Mouse (Mus musculus) heart, embryonic 11.5 days (tissue): Measurements from ENCODE around the gene Aars2. TPM values are rescaled to one million over a fixed set of nuclear protein-coding genes. Genes with fewer than 3 reads are reported as not detected.

Experiments
- ATAC-seq: fragments of 200-750 bp; cut with Nextera tagmentation; replicated peaks from 2 replicates; pipeline ENCODE4 v1.8.0; 2017; ENCODE audit warnings: moderate library complexity; ENCODE audit not compliant: insufficient number of reproducible peaks, low FRiP score, low TSS enrichment
- H3K27ac ChIP-seq: fragments of 300-500 bp; sonication (generic); 2 replicates; pipeline ENCODE4 v1.5.1; 2014; ENCODE audit warnings: mild to moderate bottlenecking, low read depth, low read length
- H3K27me3 ChIP-seq: fragments of 300-500 bp; sonication (generic); 2 replicates; pipeline ENCODE4 v1.6.1; 2014; ENCODE audit warnings: mild to moderate bottlenecking, low read length, mixed read lengths; ENCODE audit not compliant: control insufficient read depth, insufficient read depth
- H3K36me3 ChIP-seq: fragments of 300-500 bp; sonication (generic); 2 replicates; pipeline ENCODE4 v1.6.1; 2014; ENCODE audit warnings: mild to moderate bottlenecking, low read length, moderate library complexity, mixed read lengths; ENCODE audit not compliant: control insufficient read depth, insufficient read depth
- H3K4me1 ChIP-seq: fragments of 300-500 bp; sonication (generic); 2 replicates; pipeline ENCODE4 v1.6.1; 2014; ENCODE audit warnings: low read length; ENCODE audit not compliant: control insufficient read depth, insufficient read depth
- H3K4me2 ChIP-seq: fragments of 300-500 bp; sonication (generic); 2 replicates; pipeline ENCODE4 v1.6.1; 2014; ENCODE audit warnings: mild to moderate bottlenecking, moderate library complexity
- H3K4me3 ChIP-seq: fragments of 300-500 bp; sonication (generic); 2 replicates; pipeline ENCODE4 v1.5.1; 2014; ENCODE audit warnings: low read depth, low read length
- H3K9ac ChIP-seq: fragments of 300-500 bp; sonication (generic); 2 replicates; pipeline ENCODE4 v1.6.1; 2014; ENCODE audit warnings: mild to moderate bottlenecking, low read depth, low read length, moderate library complexity
- H3K9me3 ChIP-seq: fragments of 300-500 bp; sonication (generic); replicated peaks from 2 replicates; pipeline ENCODE4 v1.6.1; 2016; ENCODE audit warnings: low read length; ENCODE audit not compliant: control insufficient read depth
- WGBS: fragments of 180-500 bp; shearing (Covaris S2); extraction: QIAGEN DNeasy Blood & Tissue Kit; methylation state at CpG from one replicate; pipeline ENCODE4 v1.1.7; 2014; ENCODE audit not compliant: insufficient replicate concordance; 5-methylcytosine and 5-hydroxymethylcytosine counted together
- polyA plus RNA-seq: library from polyadenylated mRNA; unstranded; fragments of >200 nt; fragmentation: Nextera tagmentation; extraction: Ambion mirVana; gene quantifications from 2 replicates; pipeline ENCODE4 v1.2.1, GENCODE M21; 2014

The Aars2 gene
- polyA plus RNA-seq, 1 experiment from 2014 or later, result 12.1 TPM

DNA sequence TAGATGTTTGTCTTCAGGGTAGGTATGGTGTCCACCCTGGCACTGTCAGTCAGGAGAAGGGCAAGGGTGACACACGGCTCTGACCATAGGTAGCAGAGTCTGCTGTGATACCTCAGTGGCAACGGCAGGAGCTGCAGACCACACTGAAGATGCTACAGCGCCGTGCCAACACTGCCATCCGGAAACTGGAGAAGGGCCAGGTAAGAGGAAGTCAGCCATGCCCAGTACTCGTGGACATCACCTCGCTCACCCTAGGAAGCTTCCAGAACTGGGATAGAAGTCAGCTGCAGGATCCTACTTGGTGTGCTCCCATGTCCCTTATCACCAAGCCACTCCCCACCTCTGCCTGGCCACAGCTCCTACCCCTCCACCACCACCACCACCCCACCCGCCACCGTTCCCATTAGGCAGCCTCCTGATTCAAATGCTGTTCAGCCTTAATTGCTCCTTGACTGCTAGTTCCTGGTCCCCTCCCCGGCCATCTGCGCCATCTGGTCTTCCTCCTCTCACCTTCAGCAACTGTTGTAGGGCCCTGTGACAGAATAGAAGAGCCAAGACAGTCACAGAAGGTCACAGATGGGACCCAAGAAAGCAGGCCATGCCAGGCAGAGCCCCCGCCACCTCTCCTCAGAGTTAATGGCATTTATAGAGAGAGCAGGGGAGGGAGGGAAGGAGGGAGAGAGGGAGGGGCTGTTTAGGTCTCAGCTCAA, 12.3 kb downstream of the Aars2 start:
- ATAC-seq, result no peak
- 76% methylated on average over 12 of the region's 12 CpGs for WGBS

GRCm38 (mm10) chr17:45520136-45520535, 13.5 kb downstream of the Aars2 start:
- ATAC-seq, result no peak
- no peak overlapping the region for H3K9ac ChIP-seq
- H3K27ac ChIP-seq, result no peak overlapping the region
- no peaks in the 10 kb centered on the region for H3K9me3 ChIP-seq
- no peak overlapping the region for H3K4me3 ChIP-seq
- 74% methylated on average over 11 of the region's 11 CpGs for WGBS
- H3K4me2 ChIP-seq, result no peak overlapping the region
- peaks cover 22% of the 10 kb centered on the region for H3K4me1 ChIP-seq
- H3K27me3 ChIP-seq, result peaks cover 9% of the 10 kb centered on the region; the same call in 1 of the 2 replicates
- 0 out of 2 replicates have a peak, but pooled peaks cover 2% of the 10 kb centered on the region for H3K36me3 ChIP-seq

More for the DNA sequence above, 12.3 kb downstream of the Aars2 start:
- no peak overlapping the region for H3K9ac ChIP-seq
- H3K27me3 ChIP-seq, result no peaks in the 10 kb centered on the region
- 0 out of 2 replicates have a peak, but pooled peaks cover 2% of the 10 kb centered on the region for H3K36me3 ChIP-seq
- H3K4me2 ChIP-seq, result no peak overlapping the region
- H3K4me3 ChIP-seq, result no peak overlapping the region
- no peaks in the 10 kb centered on the region for H3K9me3 ChIP-seq
- no peak overlapping the region for H3K27ac ChIP-seq
- peaks cover 22% of the 10 kb centered on the region for H3K4me1 ChIP-seq

DNA sequence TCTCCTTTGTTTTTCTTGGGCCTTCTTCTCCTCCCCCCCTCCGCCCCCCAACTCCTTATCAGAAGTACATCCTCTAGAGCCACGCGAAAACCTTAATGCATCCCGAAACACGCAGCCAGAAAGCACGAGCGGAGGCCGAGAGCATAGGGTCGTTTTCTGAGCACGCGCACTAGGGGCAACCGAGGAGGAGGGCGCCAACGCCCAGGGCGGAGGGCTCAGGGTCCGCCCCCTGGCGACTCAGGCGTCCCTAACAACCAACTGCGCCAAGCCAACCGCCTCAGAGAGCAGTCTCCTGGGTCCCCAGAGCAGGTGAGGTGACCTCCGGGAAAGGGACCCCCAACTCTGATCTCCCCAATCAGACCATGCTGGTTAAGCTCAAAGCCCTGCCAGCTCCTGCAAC, 16.6 kb downstream of the Aars2 start, which contains the start of gene Tcte1:
Tcte1 (plus strand) TSS at position 172 of the 400 bp plus-strand sequence.
- 0 out of 2 replicates have a peak, but pooled peaks have one; percentile 29 for ATAC-seq
- H3K4me3 ChIP-seq, result peak within 1 kb of the TSS; percentile 47

GRCm38 (mm10) chr17:45524961-45525360, 18.3 kb downstream of the Aars2 start:
- Histone ChIP-seq H3K4me3 (no peak overlapping the region), H3K27ac (no peak overlapping the region), H3K27me3 (peaks cover 22% of the 10 kb centered on the region), H3K9me3 (no peaks in the 10 kb centered on the region), H3K9ac (no peak overlapping the region), H3K4me1 (peaks cover 20% of the 10 kb centered on the region), H3K36me3 (no peaks in the 10 kb centered on the region), H3K4me2 (no peak overlapping the region)
- 76% methylated on average over 4 of the region's 4 CpGs for WGBS
- no peak for ATAC-seq

More for the DNA sequence above, 16.6 kb downstream of the Aars2 start, which contains the start of gene Tcte1:
- Histone ChIP-seq H3K4me1 (peaks cover 20% of the 10 kb centered on the region), H3K27me3 (peaks cover 14% of the 10 kb centered on the region), H3K27ac (no peak within 1 kb of the TSS), H3K36me3 (no peaks in the 10 kb centered on the region), H3K9ac (peak within 1 kb of the TSS; percentile 65), H3K4me2 (peak within 1 kb of the TSS; percentile 85), H3K9me3 (no peaks in the 10 kb centered on the region)
- WGBS, result under 1% methylated on average over 21 of the region's 21 CpGs

DNA sequence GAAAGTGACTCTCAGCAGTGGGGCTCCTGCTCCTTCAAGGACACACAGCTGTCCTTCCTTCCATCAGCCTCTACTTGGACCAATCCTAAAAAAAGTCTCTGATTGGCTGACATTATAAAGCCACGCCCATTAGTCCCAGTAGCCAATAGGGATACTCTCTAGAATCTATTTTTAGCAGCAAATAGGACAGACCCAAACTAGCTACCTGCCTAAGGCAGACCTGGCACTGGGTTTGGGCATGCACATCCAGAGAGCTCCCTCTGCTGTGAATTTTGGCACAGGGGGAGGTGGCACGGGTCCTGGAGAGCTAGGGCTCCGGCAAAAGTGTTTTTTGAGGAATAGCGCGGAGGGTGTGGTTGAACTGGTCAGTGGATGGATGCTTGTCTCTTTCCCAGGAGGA, 19.9 kb downstream of the Aars2 start:
- no peaks in the 10 kb centered on the region for H3K36me3 ChIP-seq
- H3K4me3 ChIP-seq, result no peak overlapping the region
- H3K4me2 ChIP-seq, result no peak overlapping the region; the same call in 1 of the 2 replicates
- H3K27me3 ChIP-seq, result peaks cover 34% of the 10 kb centered on the region
- peak; percentile 44; the same call in 1 of the 2 replicates for ATAC-seq
- 20% methylated on average over 5 of the region's 5 CpGs for WGBS
- H3K27ac ChIP-seq, result no peak overlapping the region
- no peak overlapping the region for H3K9ac ChIP-seq
- peaks cover 10% of the 10 kb centered on the region for H3K4me1 ChIP-seq
- no peaks in the 10 kb centered on the region for H3K9me3 ChIP-seq

- Histone ChIP-seq H3K4me2 (no peak overlapping the region), H3K27me3 (peaks cover 54% of the 10 kb centered on the region), H3K4me3 (no peak overlapping the region), H3K27ac (no peak overlapping the region), H3K9me3 (no peaks in the 10 kb centered on the region), H3K9ac (no peak overlapping the region), H3K36me3 (no peaks in the 10 kb centered on the region), H3K4me1 (no peaks in the 10 kb centered on the region; the same call in 1 of the 2 replicates)
- 39% methylated on average over 13 of the region's 13 CpGs for WGBS
- no peak for ATAC-seq
These were observed 23.7 kb downstream of the Aars2 start for GRCm38 (mm10) chr17:45530346-45530782.

DNA sequence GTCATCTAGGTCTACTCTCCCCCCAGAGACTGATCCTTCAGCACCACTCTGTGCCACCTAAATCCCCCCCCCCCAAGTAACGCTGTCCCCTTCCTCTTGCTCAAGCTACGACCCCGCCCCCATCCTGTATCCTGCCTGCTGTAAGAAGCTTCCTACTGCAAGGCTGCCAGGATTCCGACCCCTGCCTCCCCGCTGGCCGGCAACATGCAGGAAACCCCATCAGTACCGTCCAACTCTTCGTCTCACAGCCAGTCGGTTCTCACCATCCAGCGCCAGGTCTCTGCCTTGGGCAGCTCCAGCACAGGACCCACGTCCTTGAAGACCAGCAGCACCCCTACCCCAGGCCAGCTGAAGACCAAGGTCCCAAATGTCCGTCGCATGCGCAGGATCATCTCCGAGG, 26.3 kb downstream of the Aars2 start:
- no peak for ATAC-seq
- Histone ChIP-seq H3K9me3 (no peaks in the 10 kb centered on the region), H3K27me3 (peaks cover 69% of the 10 kb centered on the region), H3K9ac (no peak overlapping the region), H3K4me3 (no peak overlapping the region), H3K27ac (no peak overlapping the region), H3K36me3 (no peaks in the 10 kb centered on the region), H3K4me2 (no peak overlapping the region), H3K4me1 (no peaks in the 10 kb centered on the region; the same call in 1 of the 2 replicates)
- WGBS, result 46% methylated on average over 15 of the region's 15 CpGs

DNA sequence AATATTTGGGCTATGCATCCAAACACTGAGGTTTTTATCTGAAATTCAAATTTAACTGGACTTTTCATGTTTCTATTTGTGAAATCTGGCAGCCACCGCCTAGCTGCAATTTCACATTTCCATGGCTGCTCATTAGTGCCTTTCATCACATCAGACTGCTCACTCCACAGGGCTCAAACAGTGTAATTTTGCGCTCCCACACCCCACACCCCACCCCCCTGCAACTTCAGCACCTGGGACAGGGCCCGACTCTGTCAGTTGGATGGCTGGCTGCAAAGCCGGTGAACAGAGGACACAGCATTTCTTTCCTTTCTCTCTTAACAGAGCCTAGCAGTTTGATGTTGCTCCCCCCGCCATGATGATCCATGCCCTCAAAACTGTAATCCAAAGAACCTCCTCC, 29.6 kb downstream of the Aars2 start:
- WGBS, result 8% methylated on average over 5 of the region's 5 CpGs
- Histone ChIP-seq H3K4me1 (no peaks in the 10 kb centered on the region; the same call in 1 of the 2 replicates), H3K4me2 (no peak overlapping the region), H3K4me3 (no peak overlapping the region), H3K9me3 (no peaks in the 10 kb centered on the region), H3K27me3 (peaks cover 83% of the 10 kb centered on the region), H3K9ac (no peak overlapping the region), H3K27ac (no peak overlapping the region), H3K36me3 (no peaks in the 10 kb centered on the region)
- ATAC-seq, result no peak
